Mouse (Mus musculus) right cerebral cortex, adult 2 months (tissue): ENCODE results near the gene Efna5.

Source experiments
- DNase-seq, 2 experiments: peaks; one replicate each; pipeline ENCODE4 v3.0.0; 2021 to 2022; ENCODE audit warnings: low spot score in 2 of 2

Efna5 gene

GRCm38 (mm10) chr17:62657832-62658630 is 223.1 kb downstream of the Efna5 start:
- no peak for DNase-seq

- DNase-seq = no peak
Measured at GRCm38 (mm10) chr17:62657051-62657450, 224.1 kb downstream of the Efna5 start.

- no peak for DNase-seq
Measured at GRCm38 (mm10) chr17:62656591-62656990, 224.5 kb downstream of the Efna5 start.

- DNase-seq = peak in 1 of 2 experiments; percentile 26
Measured at GRCm38 (mm10) chr17:62655819-62656355, 225.2 kb downstream of the Efna5 start.

- no peak for DNase-seq
Measured at GRCm38 (mm10) chr17:62652451-62652850, 228.7 kb downstream of the Efna5 start.

GRCm38 (mm10) chr17:62651696-62652095 is 229.4 kb downstream of the Efna5 start:
- no peak for DNase-seq

GRCm38 (mm10) chr17:62649293-62649950 is 231.7 kb downstream of the Efna5 start:
- peak in 1 of 2 experiments; percentile 32 for DNase-seq

- no peak for DNase-seq
Measured at GRCm38 (mm10) chr17:62646836-62647235, 234.3 kb downstream of the Efna5 start.

- no peak for DNase-seq
Measured at GRCm38 (mm10) chr17:62642447-62643145, 238.5 kb downstream of the Efna5 start.

GRCm38 (mm10) chr17:62640654-62641053 is 240.5 kb downstream of the Efna5 start:
- no peak for DNase-seq

GRCm38 (mm10) chr17:62636896-62637295 is 244.2 kb downstream of the Efna5 start:
- DNase-seq = no peak

GRCm38 (mm10) chr17:62634937-62635336 is 246.2 kb downstream of the Efna5 start:
- no peak for DNase-seq

GRCm38 (mm10) chr17:62628474-62628873 is 252.6 kb downstream of the Efna5 start:
- no peak for DNase-seq

- no peak for DNase-seq
Measured at GRCm38 (mm10) chr17:62627508-62627907, 253.6 kb downstream of the Efna5 start.

GRCm38 (mm10) chr17:62625646-62626020 is 255.5 kb downstream of the Efna5 start:
- DNase-seq = no peak

- no peak for DNase-seq
Measured at GRCm38 (mm10) chr17:62624804-62625645, 256.1 kb downstream of the Efna5 start.

- no peak for DNase-seq
Measured at GRCm38 (mm10) chr17:62623224-62623623, 257.9 kb downstream of the Efna5 start.

- DNase-seq = no peak
Measured at GRCm38 (mm10) chr17:62622481-62622880, 258.6 kb downstream of the Efna5 start.

- DNase-seq = no peak
Measured at GRCm38 (mm10) chr17:62615159-62615558, 266.0 kb downstream of the Efna5 start.

- DNase-seq = no peak
Measured at GRCm38 (mm10) chr17:62614708-62615107, 266.4 kb downstream of the Efna5 start.

GRCm38 (mm10) chr17:62614237-62614636 is 266.9 kb downstream of the Efna5 start:
- no peak for DNase-seq
